Mouse (Mus musculus) left cerebral cortex, postnatal 4 days (tissue): Measurements from ENCODE around the gene Panx2. TPM values are rescaled to one million over a fixed set of nuclear protein-coding genes. Genes with fewer than 3 reads are reported as not detected.
A peak's percentile ranks its signal among the peaks of the same experiment; 100 is the strongest.

Experiments used
- DNase-seq: peaks from one replicate; pipeline ENCODE4 v3.0.0-alpha.2; 2022
- intact Hi-C: fragments of 180-260 bp; cut with DNase I; formaldehyde crosslinking; loops from one replicate; pipeline ENCODE4 v1.15.1; 2025
- total RNA-seq, 2 experiments: library from RNA; stranded (reverse); gene quantifications; 2 replicates each; pipeline ENCODE4 v1.2.3; 2021

Panx2 gene
- total RNA-seq = 10 to 100 TPM; 52.1 to 60.6 TPM

GRCm38 (mm10) chr15:89059161-89059931 lies at the start of gene Panx2:
TSS of gene Panx2 (plus strand) at chr15:89059734.
- intact Hi-C loops = no loop called here
- DNase-seq = no peak

GRCm38 (mm10) chr15:89016722-89017121 lies 42.8 kb upstream of the Panx2 start:
- intact Hi-C loops = no loop called here
- no peak for DNase-seq

GRCm38 (mm10) chr15:89020085-89020484 lies 39.4 kb upstream of the Panx2 start:
- intact Hi-C loops = no loop called here
- no peak for DNase-seq

- no peak for DNase-seq
- intact Hi-C loops = no loop called here
These were observed 39.0 kb upstream of the Panx2 start for GRCm38 (mm10) chr15:89020492-89020891.

- no peak for DNase-seq
- intact Hi-C loops = no loop called here
These were observed 15.2 kb upstream of the Panx2 start for GRCm38 (mm10) chr15:89044381-89044780.

DNA sequence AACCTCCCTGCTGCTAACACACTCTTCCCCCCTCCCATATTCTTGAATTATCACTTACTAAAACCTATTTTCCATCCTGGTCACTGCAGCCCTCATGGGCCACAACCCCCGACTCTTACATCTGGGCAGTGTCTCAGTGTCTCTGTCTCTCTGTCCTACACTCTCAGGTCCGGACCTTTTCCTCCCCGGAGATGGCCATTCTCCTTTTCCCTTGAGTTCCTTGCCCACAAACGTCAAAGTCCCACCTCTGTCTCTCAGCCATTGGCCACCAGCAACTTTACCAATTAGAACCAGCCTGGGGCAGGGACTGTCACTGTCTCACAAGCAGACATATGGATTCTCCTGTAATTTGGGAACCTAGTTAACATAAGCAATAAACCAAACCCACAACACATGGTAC lies 13.2 kb upstream of the Panx2 start:
- DNase-seq = no peak
- intact Hi-C loops = no loop called here

DNA sequence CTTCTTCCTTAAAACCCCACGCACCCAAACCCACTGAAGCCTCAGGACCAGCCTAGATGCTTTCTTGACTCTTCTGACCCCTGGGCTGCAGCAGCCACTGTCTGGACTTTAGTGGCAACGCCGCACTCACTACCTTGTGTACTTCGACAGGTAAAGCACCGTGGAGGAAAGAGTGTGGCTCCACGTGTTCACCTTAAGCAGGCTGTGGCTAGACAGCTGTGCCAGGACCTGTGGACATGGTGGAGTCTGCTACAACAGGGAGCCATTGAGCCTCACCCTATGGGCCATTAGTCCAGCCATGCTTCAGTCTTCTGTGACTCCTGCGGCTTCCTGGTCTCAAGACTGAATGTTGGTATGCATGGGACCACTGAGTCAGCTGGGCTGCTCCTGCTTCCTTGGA lies 4.9 kb upstream of the Panx2 start:
- intact Hi-C loops = no loop called here

DNA sequence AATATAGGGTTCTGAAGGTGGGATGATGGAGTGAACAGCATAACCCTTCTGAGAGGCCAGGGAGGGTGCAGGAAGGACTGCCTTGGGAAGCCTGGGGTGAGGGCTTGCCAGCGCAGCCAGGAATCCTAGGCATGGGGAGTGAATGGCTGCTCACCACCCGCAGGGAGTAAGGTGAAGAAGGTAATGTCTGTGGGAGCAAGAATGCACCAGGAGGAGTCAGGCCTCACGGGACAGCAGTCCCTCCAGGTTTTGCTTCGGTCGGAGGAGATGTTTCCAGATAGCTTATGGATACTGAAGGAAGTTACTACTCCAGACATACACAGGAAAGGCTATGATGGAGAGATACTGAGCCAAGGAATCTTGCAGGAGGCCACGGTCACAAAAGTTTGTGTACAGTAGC lies 798 bp upstream of the Panx2 start:
- DNase-seq = no peak
- intact Hi-C loops = no loop called here

More for the DNA sequence above, 4.9 kb upstream of the Panx2 start:
- DNase-seq = no peak

- intact Hi-C loops = no loop called here
- peak; percentile 47 for DNase-seq
These were observed 623 bp downstream of the Panx2 start for GRCm38 (mm10) chr15:89060032-89060681.

- DNase-seq = no peak
- intact Hi-C loops = no loop called here
These were observed 1.4 kb downstream of the Panx2 start for GRCm38 (mm10) chr15:89060811-89061460.

- DNase-seq = no peak
- intact Hi-C loops = no loop called here
These were observed 2.4 kb downstream of the Panx2 start for GRCm38 (mm10) chr15:89061761-89062517.

DNA sequence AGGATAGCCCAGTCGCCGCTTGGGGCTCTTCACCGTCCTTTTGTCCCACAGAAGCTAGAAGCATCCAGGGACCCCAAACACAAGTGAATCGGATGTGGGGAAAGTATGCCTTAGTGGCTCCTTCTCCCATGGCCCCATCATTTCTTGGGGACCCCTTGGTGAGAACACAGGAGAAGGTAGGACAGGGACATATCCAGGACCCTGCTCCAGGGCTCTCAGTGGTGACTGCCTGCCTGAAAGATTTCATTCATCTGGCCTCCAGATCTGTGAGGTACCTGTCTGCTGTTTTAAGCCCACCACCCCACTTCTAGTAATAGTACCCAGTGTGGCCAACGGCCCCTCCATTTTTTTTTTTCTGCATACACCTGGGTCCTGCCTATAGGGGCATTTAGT lies 3.0 kb downstream of the Panx2 start:
- intact Hi-C loops = no loop called here

DNA sequence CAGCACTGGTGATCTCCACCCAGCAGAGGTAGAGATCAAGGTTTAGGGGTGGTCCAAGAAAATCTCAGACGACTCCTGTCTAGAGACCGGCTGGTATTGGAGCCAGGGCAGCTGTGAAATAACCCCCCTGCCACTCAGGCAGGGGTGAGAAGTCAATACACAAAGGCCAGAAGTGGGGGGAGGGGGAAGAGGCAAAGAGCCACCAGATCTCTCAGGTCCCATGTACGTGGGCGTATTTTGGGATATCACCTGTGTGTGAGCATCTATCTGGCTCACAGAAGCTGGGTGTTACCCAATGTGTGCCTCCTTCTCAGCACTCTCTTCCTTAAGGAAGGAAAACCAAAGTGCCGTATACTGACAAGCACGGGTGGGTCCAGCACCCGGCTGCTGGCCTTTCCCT lies 3.5 kb downstream of the Panx2 start:
- no peak for DNase-seq
- intact Hi-C loops = no loop called here

More for the DNA sequence above, 3.0 kb downstream of the Panx2 start:
- DNase-seq = no peak

- DNase-seq = no peak
- intact Hi-C loops = no loop called here
These were observed 4.0 kb downstream of the Panx2 start for GRCm38 (mm10) chr15:89063536-89063935.

GRCm38 (mm10) chr15:89064891-89065290 lies 5.4 kb downstream of the Panx2 start:
- no peak for DNase-seq
- intact Hi-C loops = no loop called here

- DNase-seq = no peak
- intact Hi-C loops = no loop called here
These were observed 8.1 kb downstream of the Panx2 start for GRCm38 (mm10) chr15:89067609-89068008.

GRCm38 (mm10) chr15:89068226-89068625 lies 8.7 kb downstream of the Panx2 start:
- intact Hi-C loops = no loop called here
- no peak for DNase-seq

GRCm38 (mm10) chr15:89069336-89069840 lies 9.9 kb downstream of the Panx2 start:
- DNase-seq = no peak
- intact Hi-C loops = no loop called here

DNA sequence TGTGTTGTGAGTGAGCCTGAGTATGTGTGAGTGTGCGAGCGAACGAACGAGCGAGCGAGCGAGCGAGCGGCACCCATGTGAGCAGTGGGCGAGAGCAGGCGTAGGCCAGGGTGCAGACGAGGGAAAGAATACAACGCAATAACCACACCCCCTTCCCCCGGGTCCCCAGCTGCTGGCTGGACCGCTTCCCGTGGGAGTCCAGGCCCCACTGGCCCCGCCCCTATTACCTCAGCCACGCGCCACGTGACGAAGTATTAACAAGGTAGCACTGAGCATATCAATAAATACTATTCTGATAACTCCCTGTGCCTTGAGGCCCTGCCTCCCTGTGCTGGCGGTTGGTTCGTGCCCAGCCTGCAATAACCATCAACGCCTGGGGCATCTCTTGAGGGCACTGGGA lies 11.1 kb downstream of the Panx2 start:
- DNase-seq = no peak
- intact Hi-C loops = no loop called here

DNA sequence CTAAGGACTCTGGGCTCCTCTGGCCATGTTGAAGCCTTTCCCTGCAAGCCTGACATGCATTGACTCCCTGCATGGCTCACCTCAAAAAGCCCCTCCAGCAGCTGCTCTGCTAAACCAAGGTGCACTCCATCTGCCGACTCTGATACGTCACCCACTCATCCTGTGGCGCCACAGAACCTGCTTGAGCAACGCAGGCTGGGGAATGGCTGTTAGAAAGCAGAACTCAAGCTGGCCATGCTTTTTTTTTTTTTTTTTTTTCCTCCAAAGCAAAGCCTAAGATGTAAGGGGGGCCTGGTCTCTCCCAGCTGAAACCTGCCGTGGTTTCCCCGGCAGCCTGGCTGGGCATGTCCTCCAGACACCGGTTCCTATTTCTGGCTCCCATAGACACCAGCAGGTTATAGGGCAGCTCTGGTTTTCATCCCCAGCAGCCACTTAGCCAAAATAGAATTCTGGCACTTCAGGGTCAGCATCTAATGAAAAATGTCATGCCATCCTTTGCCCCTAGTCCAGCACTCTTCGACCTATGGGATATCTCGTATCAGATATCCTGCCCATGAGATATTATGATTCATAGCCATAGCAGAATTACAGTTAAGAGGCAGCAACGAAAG lies 14.6 kb downstream of the Panx2 start:
- intact Hi-C loops = no loop called here
- no peak for DNase-seq
